Mouse (Mus musculus) liver, embryonic 12.5 days (tissue): Measurements from ENCODE around the gene Hivep3. TPM values are rescaled to one million over a fixed set of nuclear protein-coding genes. Genes with fewer than 3 reads are reported as not detected.

Experiments used
- ATAC-seq: fragments of 200-750 bp; cut with Nextera tagmentation; 2 replicates; pipeline ENCODE4 v1.8.0; 2017; ENCODE audit warnings: moderate number of reproducible peaks, mild to moderate bottlenecking, moderate library complexity
- H3K27ac ChIP-seq: fragments of 300-500 bp; sonication (generic); 2 replicates; pipeline ENCODE4 v1.5.1; 2016; ENCODE audit warnings: mild to moderate bottlenecking
- H3K27me3 ChIP-seq: fragments of 300-500 bp; sonication (generic); replicated peaks from 2 replicates; pipeline ENCODE4 v1.6.1; 2016; ENCODE audit warnings: mild to moderate bottlenecking, moderate library complexity
- H3K36me3 ChIP-seq: fragments of 300-500 bp; sonication (generic); 2 replicates; pipeline ENCODE4 v1.6.1; 2016; ENCODE audit warnings: mild to moderate bottlenecking, moderate library complexity
- H3K4me1 ChIP-seq: fragments of 300-500 bp; sonication (generic); 2 replicates; pipeline ENCODE4 v1.6.1; 2016
- H3K4me2 ChIP-seq: fragments of 300-500 bp; sonication (generic); 2 replicates; pipeline ENCODE4 v1.6.1; 2016; ENCODE audit warnings: mild to moderate bottlenecking, moderate library complexity
- H3K4me3 ChIP-seq: fragments of 300-500 bp; sonication (generic); 2 replicates; pipeline ENCODE4 v1.5.1; 2016; ENCODE audit warnings: mild to moderate bottlenecking, moderate library complexity
- H3K9ac ChIP-seq: fragments of 300-500 bp; sonication (generic); 2 replicates; pipeline ENCODE4 v1.6.1; 2016; ENCODE audit warnings: mild to moderate bottlenecking, moderate library complexity
- H3K9me3 ChIP-seq: fragments of 300-500 bp; sonication (generic); replicated peaks from 2 replicates; pipeline ENCODE4 v1.6.1; 2016; ENCODE audit warnings: mild to moderate bottlenecking, moderate library complexity
- WGBS: fragments of 180-500 bp; shearing (Covaris S2); methylation state at CpG from one replicate; pipeline ENCODE4 v1.1.7; 2016; ENCODE audit not compliant: insufficient replicate concordance; 5-methylcytosine and 5-hydroxymethylcytosine counted together
- polyA plus RNA-seq: library from polyadenylated mRNA; unstranded; fragments of >200 nt; fragmentation: Nextera tagmentation; extraction: Ambion mirVana; gene quantifications from 2 replicates; pipeline ENCODE4 v1.2.1, GENCODE M21; 2016

Hivep3 gene
- polyA plus RNA-seq, 1 experiment from 2014 or later: 2.9 TPM

DNA sequence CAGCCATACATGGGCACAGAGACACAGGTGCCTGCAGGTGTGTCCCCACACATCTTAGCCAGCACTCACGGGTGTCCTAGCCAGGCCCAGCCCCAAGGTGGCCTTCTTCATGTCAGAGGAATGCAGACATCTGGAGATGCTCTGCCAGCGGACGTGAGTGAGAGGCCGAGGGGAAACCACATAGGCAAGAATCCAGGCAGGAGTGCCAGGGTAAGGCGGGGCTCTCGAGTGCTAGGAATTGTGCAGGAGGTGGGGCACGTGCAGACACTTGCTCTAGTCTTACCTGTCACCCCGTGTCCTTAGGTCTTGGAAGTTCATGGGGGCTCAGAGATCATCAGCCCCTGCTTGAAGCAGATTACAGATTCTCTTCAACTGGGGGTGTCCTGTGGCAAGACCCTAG, 412.3 kb downstream of the Hivep3 start:
- peaks cover 7% of the 10 kb centered on the region; the same call in 1 of the 2 replicates for H3K4me1 ChIP-seq
- H3K9ac ChIP-seq: no peak overlapping the region
- H3K36me3 ChIP-seq: no peaks in the 10 kb centered on the region
- no peak overlapping the region for H3K27ac ChIP-seq
- H3K4me2 ChIP-seq: no peak overlapping the region
- ATAC-seq: no peak
- WGBS: 58% methylated on average over 8 of the region's 8 CpGs
- H3K4me3 ChIP-seq: no peak overlapping the region
- H3K27me3 ChIP-seq: peaks cover 38% of the 10 kb centered on the region
- H3K9me3 ChIP-seq: no peaks in the 10 kb centered on the region

DNA sequence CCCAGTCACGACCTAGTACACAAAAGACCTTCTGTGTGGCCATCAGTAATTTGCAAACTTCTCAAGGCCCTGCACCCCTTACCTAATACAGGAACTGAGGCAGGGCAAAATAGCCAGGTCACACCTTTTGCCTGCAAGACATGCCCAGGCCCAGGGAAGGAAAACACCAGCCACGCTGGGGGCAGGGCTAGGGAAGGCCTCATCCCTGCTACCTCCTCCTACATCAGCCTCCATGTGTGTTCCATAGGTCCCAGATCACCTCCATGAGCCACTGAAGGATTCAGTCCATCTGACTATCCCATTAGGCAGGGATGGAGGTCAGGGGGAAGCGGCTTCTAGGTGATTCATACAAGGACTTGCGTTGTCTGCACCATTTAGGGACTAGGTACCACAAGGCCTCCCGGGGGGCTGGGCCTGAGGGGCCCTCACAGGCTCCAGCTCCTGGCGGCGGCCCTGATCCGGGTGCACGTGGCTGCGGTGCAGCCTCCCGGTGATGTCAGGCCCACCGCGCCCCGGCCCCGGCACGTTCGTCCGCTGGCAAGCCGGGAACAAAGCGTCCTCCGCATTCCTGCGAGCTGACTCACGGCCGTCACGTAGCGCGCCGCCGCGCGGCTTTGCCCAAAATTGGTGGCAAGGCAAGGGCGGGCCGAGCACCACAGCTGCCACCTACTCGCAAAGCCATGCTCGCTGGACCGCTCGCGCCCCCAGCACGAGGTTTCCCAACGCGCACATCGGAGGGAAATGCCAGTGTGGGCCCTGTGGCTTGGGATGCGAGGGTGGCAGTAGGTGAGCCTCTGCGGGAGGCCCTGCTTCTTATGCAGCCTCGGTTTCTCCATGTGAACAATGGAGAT, 414.9 kb downstream of the Hivep3 start:
- H3K9ac ChIP-seq: no peak overlapping the region
- H3K4me2 ChIP-seq: peak overlapping the region; percentile 46
- H3K27me3 ChIP-seq: peaks cover 38% of the 10 kb centered on the region
- H3K4me3 ChIP-seq: no peak overlapping the region
- H3K27ac ChIP-seq: no peak overlapping the region
- ATAC-seq: no peak
- H3K9me3 ChIP-seq: no peaks in the 10 kb centered on the region
- 6% methylated on average over 45 of the region's 45 CpGs for WGBS
- H3K36me3 ChIP-seq: no peaks in the 10 kb centered on the region
- peaks cover 7% of the 10 kb centered on the region; the same call in 1 of the 2 replicates for H3K4me1 ChIP-seq

DNA sequence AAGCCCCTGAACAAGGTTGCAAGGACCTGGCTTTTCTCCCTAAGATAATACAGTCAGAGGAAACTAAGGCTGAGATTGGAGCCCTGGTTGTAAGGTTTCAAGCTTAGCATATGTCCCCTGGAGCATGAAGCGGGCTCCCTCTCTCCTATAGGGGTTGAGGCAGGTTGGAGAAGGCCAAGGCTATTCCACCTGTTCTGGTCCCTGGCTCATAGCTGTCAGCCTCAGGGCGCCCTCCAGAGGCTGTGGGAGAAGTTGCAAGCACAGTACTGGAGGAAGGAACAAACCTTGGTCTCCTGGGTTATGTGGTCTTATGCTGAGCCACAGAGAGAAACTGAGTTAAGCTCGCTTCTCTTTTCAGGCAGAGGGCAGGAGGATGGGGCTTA, 415.5 kb downstream of the Hivep3 start:
- no peak overlapping the region for H3K9ac ChIP-seq
- WGBS: 19% methylated on average over 3 of the region's 3 CpGs
- no peak overlapping the region for H3K27ac ChIP-seq
- H3K4me2 ChIP-seq: peak overlapping the region; percentile 46
- H3K27me3 ChIP-seq: peaks cover 38% of the 10 kb centered on the region
- H3K4me3 ChIP-seq: no peak overlapping the region
- ATAC-seq: no peak
- no peaks in the 10 kb centered on the region for H3K9me3 ChIP-seq
- H3K36me3 ChIP-seq: no peaks in the 10 kb centered on the region
- peaks cover 7% of the 10 kb centered on the region; the same call in 1 of the 2 replicates for H3K4me1 ChIP-seq

DNA sequence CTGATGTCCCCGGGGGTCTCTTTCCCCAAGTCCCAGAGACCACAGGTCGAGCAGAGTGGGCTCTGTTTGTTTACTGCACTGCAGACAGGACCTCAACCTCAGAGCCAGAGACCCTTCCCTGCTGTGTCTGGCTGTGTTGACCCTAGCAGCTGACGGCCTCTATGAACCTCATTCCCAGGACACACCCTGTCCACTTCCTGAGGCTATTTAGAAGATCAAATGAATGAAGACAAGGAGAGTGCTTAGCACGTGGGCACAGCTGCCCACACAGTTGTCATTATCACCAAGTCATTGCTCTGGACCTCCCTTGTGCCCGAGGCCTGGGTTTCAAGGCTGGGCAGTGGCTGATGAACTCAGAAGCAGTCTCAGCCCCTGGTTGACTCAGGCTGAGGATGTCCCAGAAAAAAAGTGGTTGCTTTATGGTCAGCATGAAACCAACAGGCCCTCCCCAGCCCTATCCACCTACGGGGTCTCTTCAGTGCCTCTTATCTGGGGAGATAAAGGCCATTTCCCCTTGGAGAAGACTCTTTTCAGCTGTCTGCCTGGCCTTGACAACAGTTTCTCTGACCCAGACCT, 416.8 kb downstream of the Hivep3 start:
- Histone ChIP-seq H3K27me3 (peaks cover 38% of the 10 kb centered on the region), H3K36me3 (no peaks in the 10 kb centered on the region), H3K4me3 (no peak overlapping the region), H3K9ac (no peak overlapping the region), H3K27ac (no peak overlapping the region), H3K9me3 (no peaks in the 10 kb centered on the region), H3K4me1 (peaks cover 7% of the 10 kb centered on the region; the same call in 1 of the 2 replicates), H3K4me2 (no peak overlapping the region)
- ATAC-seq: no peak
- WGBS: 30% methylated on average over 6 of the region's 6 CpGs

DNA sequence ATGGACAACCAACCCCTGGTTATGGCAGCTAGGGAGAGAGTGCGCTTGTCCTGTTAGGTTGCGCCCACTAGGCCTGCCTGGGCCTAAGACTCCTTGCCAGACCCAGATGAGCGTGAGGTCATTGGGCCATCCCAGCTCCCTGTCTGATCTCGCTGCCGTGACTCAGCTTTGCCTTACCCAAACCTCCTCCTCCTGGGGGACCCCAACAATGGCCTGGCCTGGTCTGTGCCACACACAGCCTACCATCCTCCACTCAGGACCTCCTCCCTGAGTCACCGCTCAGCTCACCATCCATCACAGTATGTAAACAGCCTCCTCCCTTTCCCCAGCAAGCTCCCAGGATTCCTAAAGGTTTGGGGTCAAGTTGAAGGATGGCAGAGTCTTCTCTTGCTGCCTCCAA, 418.3 kb downstream of the Hivep3 start:
- ATAC-seq: no peak
- H3K4me3 ChIP-seq: no peak overlapping the region
- H3K4me2 ChIP-seq: no peak overlapping the region
- H3K9me3 ChIP-seq: no peaks in the 10 kb centered on the region
- 71% methylated on average over 6 of the region's 6 CpGs for WGBS
- no peaks in the 10 kb centered on the region for H3K36me3 ChIP-seq
- H3K9ac ChIP-seq: no peak overlapping the region
- H3K27ac ChIP-seq: no peak overlapping the region
- H3K27me3 ChIP-seq: peaks cover 36% of the 10 kb centered on the region
- peaks cover 7% of the 10 kb centered on the region; the same call in 1 of the 2 replicates for H3K4me1 ChIP-seq

DNA sequence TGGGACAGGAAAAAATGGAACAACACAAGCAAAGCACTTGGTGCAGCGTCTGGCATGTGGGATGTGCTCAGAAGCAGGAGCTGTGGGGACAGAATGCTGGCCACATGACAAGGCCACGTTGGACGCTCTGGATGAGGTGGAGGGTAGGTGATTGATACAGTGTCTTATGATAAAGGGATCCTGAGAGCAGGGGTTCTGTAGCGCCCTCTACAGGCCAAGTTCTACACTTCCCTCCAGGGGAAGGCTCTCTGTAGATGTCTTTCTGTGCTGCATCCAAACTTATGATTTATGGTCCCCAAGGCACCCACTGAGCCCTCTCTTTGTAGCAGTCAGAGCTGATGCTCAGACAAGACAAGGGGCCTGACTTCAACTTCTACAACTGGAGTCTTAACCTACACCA, 419.1 kb downstream of the Hivep3 start:
- no peak for ATAC-seq
- H3K4me1 ChIP-seq: peaks cover 7% of the 10 kb centered on the region; the same call in 1 of the 2 replicates
- H3K27me3 ChIP-seq: peaks cover 31% of the 10 kb centered on the region
- 39% methylated on average over 4 of the region's 4 CpGs for WGBS
- H3K9me3 ChIP-seq: no peaks in the 10 kb centered on the region
- H3K4me3 ChIP-seq: no peak overlapping the region
- no peaks in the 10 kb centered on the region for H3K36me3 ChIP-seq
- no peak overlapping the region for H3K27ac ChIP-seq
- no peak overlapping the region for H3K9ac ChIP-seq
- H3K4me2 ChIP-seq: no peak overlapping the region

DNA sequence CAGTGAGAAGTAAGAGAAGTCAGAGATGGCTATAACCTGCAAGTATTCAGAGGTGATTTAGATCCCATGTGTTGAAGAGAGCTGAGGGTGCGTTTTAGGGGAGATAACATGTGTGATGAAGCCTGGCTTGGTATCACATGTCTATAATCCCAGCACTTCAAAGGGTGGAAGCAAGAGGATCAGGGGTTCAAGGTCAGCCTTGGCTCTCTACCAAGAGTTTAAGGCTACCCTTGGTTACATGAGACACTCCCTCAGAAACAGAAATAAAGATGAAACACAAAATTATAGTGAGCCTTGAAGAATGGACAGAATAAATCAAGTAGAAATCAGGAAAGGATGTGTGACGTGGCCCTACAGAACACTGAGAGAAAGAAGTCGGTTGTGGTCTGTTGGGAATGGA, 420.2 kb downstream of the Hivep3 start:
- no peak overlapping the region for H3K4me3 ChIP-seq
- H3K9me3 ChIP-seq: no peaks in the 10 kb centered on the region
- H3K9ac ChIP-seq: no peak overlapping the region
- 62% methylated on average over 3 of the region's 3 CpGs for WGBS
- H3K4me2 ChIP-seq: no peak overlapping the region
- H3K27me3 ChIP-seq: peaks cover 20% of the 10 kb centered on the region
- H3K27ac ChIP-seq: no peak overlapping the region
- no peaks in the 10 kb centered on the region for H3K36me3 ChIP-seq
- H3K4me1 ChIP-seq: peaks cover 5% of the 10 kb centered on the region; the same call in 1 of the 2 replicates
- ATAC-seq: no peak

DNA sequence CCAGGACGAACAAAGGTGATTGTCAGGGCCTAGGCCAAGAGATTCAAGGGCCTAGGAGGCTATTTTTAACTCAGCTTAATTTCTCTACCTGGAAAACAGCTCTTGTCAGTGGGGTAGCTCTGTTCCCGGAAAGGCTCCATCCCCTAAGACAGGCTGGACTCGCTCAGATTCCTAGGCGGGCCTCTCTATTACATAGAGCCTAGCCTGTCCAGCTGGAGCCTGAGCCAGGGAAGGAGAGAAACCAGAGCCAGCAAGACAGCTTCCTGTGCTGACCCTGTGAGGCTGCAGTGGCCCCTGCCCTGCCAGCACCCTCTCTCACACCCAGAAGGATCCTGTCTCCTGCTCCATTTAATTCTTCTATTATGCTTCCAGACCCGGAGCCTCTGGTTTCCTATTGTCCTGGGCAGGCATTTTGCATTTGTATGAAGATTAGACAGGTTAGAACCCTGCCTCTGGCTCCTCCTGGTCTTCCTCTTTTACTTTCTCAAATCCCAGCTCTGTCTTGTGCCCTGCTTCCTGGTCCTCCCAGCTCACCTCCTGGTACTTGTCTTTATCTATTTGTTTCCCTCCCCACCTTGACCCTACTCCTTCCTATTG, 425.2 kb downstream of the Hivep3 start:
- no peaks in the 10 kb centered on the region for H3K9me3 ChIP-seq
- no peaks in the 10 kb centered on the region for H3K36me3 ChIP-seq
- H3K4me3 ChIP-seq: no peak overlapping the region
- no peak overlapping the region for H3K27ac ChIP-seq
- H3K4me2 ChIP-seq: no peak overlapping the region
- H3K27me3 ChIP-seq: peaks cover 16% of the 10 kb centered on the region
- ATAC-seq: no peak
- no peaks in the 10 kb centered on the region for H3K4me1 ChIP-seq
- WGBS: 50% methylated on average over 5 of the region's 5 CpGs
- H3K9ac ChIP-seq: no peak overlapping the region

DNA sequence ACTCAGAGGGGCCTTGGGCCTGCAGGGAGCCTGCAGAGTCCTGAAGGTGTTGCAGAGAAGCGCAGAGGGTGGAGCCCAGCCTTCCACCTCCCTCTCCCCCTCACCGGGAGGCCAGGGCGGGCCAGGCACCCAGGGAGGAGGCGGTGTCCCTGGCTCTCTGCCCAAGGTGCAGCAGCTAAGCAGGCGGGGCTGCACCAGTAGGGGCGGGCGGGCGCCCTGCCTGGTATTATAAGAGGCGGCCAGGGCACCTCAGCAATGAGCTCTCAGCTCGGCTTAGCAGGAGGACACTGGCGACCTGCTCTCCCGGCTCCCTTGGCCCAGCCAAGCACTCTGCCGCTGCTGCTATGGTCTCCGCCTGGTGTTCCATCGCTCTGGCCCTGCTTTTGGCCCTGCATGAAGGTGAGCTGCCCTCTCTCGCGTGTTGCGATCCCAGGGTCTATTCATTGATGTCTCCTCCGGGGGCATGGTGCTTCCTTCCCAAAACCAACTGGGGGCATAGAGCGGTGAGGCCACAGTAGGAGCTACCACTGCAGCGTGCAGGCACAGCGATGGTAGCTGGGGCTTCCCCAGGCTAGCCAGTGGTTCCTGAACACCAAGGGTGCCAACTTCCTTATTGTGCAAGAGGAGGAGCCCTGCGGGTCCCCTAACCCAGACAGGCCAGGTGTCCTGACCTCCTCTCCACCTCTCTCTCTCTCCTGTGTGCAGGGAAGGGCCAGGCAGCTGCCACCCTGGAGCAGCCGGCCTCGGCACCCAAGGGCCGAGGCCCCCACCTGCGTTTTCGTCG, 427.8 kb downstream of the Hivep3 start, which contains the start of gene Edn2:
Edn2 (plus strand) TSS at position 41 of the 784 bp plus-strand sequence.
- Histone ChIP-seq H3K27ac (no peak within 1 kb of the TSS), H3K4me3 (no peak within 1 kb of the TSS), H3K9me3 (no peaks in the 10 kb centered on the region), H3K4me2 (no peak within 1 kb of the TSS), H3K36me3 (no peaks in the 10 kb centered on the region), H3K9ac (no peak within 1 kb of the TSS), H3K4me1 (no peaks in the 10 kb centered on the region), H3K27me3 (peaks cover 16% of the 10 kb centered on the region)
- peak; percentile 42; the same call in 1 of the 2 replicates for ATAC-seq
- 30% methylated on average over 29 of the region's 29 CpGs for WGBS

DNA sequence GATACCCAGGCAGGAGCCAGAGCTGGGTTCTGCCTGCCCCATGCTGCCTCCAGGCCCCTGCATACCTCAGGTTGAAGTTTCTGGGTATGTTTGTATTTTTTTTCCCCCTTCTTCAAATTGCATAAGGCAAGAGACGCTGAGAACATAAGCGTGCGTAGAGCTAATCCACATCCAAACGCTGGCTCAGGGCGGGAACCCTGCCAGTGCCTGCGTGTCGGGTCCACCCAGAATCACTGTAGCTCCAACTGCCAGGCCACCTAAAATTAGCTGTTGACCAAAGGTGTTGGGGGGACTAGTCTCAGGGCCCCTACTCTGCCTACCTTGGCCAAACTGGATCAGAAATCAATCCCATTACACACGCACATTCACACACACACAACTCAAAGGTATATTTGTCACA, 429.0 kb downstream of the Hivep3 start:
- Histone ChIP-seq H3K4me1 (no peaks in the 10 kb centered on the region), H3K9ac (no peak overlapping the region), H3K9me3 (no peaks in the 10 kb centered on the region), H3K36me3 (no peaks in the 10 kb centered on the region), H3K27ac (no peak overlapping the region), H3K4me2 (no peak overlapping the region), H3K27me3 (peaks cover 16% of the 10 kb centered on the region), H3K4me3 (no peak overlapping the region)
- 77% methylated on average over 8 of the region's 8 CpGs for WGBS
- ATAC-seq: no peak

DNA sequence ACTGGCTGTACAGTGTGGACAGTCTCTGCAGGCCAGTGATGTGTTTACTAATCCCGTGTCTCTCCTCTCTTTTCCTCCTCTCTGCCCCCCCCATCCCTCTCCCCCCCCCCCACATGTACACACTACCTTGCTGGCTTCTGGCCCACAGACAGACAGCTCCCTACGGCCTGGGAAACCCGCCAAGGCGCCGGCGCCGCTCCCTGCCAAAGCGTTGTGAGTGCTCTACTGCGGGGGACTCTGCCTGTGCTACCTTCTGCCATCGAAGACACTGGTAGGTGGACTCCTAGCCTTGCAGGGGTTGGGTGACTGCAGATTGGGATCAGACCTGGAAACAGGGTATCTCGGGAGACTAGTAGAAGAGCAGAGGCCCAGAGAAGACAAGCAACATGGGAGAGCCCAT, 429.7 kb downstream of the Hivep3 start:
- Histone ChIP-seq H3K4me2 (no peak overlapping the region), H3K4me3 (no peak overlapping the region), H3K9ac (no peak overlapping the region), H3K36me3 (no peaks in the 10 kb centered on the region), H3K27ac (no peak overlapping the region), H3K9me3 (no peaks in the 10 kb centered on the region), H3K27me3 (peaks cover 16% of the 10 kb centered on the region), H3K4me1 (no peaks in the 10 kb centered on the region)
- ATAC-seq: no peak
- WGBS: 55% methylated on average over 11 of the region's 11 CpGs
